Mouse (Mus musculus): ENCODE data around the gene Snn.
A peak's percentile ranks its signal among the peaks of the same experiment; 100 is the strongest.
"Not testable (repeated sequence)": the region's sequence is repeated elsewhere in the genome, so short reads cannot be mapped to it uniquely, and the experiment has no call there.

The Snn gene

DNA sequence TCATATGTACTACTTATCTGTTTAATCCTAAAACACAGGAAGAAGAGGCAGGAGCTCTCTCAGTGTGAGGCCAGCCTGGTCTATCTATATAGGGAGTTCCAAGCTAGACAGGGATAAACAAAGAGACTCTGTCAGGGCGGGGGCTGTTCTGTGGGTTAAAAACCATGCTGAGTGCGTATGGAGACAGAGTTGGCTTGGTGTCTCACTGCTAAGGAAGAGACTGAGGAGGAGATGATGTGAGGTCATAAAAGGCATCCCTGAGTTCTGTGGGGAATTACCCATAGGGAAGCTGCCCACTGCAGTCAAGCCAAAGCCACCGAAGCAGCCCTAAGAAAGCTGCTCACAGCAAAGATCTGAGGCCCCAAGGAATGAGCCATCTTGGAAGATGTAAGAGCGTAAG lies at the start of gene Snn:
Gene Snn, plus strand, starts transcription at position 301 of the 400 bp plus-strand sequence.
- DNase-seq (ENCODE audit: low spot score) = no peak

DNA sequence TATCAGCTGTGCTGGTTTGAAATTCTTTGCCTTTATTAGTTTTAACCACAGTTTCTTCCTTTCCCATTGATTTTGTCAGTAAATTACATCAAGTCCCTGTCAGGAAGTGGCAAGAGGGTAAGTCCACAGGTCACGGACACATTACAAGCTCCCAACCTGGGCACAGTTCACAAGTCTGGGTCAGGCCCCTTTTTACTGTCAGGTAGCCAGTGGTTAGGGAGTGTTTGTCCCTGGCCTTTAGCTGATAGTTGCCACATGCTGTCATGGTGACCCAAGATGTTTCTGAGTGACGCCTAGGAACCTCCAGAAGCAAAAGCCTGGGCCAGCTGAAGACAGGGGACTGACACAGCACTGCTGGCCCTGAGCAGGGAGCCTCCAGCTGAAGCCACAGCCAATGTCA lies 49.5 kb upstream of the Snn start:
- DNase-seq (ENCODE audit: low spot score) = no peak

DNA sequence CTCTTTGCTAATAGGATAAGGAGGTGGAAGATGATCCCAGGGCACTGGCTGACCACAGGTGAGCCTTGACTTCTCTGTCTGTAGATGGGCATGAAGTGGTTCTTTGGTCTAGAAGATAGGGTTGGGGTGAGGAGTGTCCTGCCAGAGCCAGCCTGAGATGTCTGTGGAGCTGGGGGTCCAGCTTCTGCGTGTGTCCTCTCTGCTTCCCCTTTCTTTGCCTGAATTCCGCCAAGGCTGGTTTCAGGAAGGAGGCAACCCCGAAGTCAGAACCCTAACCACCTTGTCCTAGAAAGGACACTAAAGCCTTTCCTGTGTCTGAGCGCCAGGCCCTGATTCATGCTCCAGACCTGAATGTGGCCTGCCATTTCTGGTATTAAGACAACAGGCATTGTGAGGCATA lies 48.8 kb upstream of the Snn start:
- DNase-seq (ENCODE audit: low spot score) = no peak

DNA sequence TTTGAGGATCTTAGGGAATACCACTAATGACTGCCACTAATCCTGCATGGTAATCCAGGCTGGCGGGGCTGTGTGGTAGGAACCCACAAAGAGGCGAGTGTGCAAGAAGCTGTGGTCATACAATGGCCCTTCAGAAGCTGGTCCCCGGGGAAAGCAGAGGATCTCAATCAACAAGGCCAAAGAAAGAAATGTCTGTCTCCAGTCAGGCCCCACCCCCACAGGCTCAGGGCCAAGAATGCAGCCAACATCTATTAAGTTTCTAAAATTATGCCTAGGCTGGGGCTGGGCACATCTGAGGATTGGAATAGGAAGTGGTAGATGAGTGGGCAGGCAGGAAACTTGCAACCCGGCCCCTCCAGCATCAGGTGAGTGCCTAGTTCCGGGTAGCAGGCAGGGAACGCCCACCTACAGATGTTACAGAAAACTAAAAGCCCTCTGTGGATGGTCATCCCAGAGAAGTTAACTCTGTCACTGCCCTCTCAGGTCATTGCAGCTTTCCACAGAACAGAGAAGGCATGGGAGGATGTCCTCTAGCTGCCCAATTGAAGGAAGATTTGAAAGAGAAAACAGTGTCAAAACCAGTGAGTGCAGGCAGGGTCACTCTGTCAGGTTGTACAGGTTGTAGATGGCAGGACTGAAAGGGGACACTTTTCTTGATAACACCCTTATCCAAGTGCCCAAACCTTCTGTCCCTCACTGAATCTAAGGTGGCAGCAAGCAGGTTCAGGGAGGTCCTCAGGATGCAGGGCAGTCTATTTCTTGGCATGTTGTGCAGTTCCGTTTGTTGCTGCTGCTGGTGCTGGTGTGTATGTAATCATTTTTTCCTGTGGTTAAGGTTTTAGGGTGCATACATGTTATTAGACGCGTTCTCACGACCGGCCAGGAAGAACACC lies 47.9 kb upstream of the Snn start:
- peak; percentile 29 for DNase-seq (ENCODE audit: low spot score)

DNA sequence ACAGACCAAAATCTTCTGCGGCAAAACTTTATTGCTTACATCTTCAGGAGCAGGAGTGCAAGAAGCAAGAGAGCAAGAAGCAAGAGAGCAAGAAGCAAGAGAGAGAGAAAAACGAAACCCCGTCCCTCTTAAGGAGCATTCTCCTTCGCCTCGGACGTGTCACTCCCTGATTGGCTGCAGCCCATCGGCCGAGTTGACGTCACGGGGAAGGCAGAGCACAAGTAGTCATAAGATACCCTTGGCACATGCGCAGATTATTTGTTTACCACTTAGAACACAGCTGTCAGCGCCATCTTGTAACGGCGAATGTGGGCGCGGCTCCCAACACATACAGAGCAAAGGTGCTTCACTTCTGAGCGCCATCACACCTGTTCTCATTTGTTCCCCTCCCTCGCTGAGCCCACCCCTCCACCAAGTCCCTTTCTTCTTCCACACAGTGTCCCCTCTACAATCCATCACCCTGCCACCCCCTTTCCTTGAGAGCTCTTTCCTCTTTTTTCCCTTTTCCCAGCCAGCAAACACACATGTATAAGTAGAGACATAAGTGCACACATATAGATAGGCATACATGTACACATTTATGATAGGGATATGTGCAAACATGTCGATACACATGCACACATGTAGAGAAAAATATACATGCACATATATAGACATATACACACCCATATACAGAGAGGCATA lies 47.1 kb upstream of the Snn start:
- not testable (repeated sequence) for DNase-seq (ENCODE audit: low spot score)

DNA sequence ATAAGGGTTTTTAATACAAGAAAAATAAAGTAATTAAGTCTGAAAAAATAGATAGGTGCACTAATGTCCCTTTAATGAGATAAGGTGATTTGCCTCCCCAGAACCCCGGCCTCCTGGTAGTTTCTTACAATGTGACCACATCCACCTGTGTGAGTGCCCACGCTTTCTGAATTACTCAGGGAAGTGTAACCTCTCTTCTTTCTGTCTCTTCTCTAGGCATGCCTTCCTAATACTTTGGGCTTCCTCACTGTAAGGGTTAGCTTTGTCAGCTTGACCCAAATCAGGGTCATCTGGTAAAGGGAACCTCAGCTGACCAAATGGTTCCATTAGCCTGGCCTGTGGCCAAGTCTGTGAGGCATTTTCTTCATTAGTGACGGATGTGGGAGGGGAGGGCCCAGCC lies 46.3 kb upstream of the Snn start:
- DNase-seq (ENCODE audit: low spot score) = no peak

DNA sequence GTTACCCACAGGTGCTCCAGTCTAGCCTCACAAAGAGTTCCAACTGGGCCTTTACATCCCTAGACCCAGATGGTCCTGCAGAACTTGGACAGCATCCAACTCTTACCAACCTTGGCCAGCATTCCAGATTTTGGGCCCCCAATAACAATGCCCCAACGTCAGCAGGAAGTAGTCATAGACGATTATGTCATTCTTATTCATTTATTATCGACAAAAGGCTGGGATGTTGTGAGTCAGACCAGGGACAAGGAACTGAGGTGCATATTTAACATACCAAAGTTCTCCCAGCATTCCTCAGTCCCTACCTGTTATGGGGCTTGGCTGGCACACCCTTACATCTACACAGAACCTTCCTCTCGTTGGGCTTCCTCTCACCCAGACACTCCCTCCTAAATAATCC lies 44.4 kb upstream of the Snn start:
- DNase-seq (ENCODE audit: low spot score) = no peak

DNA sequence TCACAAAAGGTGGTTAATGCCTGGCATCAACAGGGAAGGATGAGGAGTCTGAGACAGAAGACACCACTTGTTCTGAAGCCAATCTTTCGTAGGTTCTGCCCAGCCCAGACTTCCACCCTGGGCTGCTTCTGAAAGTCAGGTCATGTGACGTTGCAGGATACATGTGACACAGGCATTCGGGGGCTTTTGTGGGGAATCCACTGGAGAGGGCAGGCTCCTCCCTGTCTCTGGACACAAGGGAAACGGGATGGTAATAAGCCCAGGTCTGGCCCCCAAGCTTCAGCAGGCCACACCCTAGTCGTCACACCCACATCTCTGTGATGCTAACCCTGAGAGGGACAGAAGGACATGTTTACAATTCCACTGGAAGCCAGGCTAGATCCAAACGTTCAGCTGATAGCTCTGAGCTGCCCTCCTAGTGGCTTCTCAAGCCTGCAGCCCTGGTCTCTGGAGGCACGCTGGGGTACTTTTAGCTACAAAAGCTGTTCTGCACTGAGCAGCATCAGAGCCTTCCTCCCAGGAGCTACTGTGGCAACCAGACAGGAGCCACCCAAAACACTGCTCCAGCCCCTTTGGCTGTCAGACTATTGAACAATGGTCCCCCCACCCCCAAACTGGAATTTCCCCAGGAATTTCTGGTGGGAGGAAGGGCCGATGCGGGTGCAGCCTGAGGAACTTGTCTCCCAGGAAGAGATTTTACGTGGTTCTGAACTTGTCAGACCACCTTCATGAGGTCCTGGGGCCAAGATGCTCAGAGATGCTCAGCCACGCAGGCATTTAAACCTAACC lies 42.7 kb upstream of the Snn start:
- DNase-seq (ENCODE audit: low spot score) = no peak

DNA sequence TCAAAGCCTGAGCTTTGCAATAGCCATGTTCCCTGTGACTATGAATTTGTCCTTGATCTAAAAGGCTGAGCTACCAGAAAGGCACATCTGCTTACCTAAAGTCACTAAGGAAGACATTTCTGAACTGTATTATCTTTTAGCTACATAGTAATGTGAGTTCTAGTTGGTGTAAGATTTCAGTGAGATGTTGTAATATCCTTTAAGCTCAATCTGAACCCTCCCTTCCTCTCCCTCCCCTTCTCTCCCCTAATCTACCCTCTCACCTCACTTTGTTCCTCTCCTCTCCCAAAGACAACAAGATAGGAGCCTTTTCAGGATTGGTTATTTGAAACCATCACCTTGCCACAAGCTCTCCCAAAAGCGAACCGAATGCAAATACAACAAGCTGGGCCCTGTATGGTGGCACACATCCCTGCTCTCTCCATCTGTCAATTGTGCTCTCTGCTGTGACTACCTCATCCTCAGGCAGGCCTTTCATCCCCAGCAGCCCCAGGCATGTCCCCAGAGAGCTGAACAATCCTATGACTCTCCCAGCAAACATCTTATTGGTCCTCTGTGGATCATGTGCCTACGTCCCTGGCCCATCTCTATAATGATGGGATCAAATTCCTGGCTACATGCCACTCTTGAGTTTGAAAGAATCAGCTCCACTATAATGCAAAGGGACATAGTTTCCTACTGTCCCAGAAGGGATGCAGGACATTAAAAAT lies 39.2 kb upstream of the Snn start:
- DNase-seq (ENCODE audit: low spot score) = peak; percentile 34

DNA sequence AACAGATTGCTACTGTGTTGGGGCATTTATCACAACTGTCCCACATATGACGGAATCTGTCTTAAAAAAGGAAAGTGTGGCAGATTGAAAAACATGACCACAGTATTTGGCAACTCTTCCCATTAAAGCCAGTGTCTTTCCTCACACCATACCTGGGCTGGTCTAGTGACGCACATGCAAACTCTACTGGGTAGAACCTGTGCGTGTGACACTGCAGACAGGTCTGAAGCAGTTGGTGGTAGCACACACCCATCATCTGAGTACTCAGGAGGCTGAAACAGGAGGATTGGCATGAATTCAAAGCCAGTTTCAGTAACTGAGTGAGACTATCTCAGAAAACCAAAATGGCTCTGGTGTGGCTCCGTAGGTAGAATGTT lies 38.6 kb upstream of the Snn start:
- no peak for DNase-seq (ENCODE audit: low spot score)

DNA sequence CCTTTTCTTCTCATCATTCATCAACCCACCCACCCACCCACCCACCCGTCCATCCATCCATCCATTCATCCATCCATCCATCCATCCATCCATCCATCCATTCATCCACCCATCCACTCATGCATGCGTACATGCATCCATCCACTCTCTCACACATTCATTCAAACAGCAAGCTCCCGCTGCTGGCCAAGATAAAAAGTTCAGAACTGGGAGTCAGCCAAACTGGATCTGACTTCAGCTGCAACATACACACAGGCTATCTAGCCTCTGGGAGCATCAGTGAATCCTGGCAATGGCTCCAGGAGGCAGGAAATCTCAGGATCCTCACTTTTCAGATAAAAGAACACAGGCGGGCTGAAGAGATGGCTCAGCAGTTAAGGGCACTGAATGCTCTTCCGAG lies 37.1 kb upstream of the Snn start:
- no peak for DNase-seq (ENCODE audit: low spot score)

DNA sequence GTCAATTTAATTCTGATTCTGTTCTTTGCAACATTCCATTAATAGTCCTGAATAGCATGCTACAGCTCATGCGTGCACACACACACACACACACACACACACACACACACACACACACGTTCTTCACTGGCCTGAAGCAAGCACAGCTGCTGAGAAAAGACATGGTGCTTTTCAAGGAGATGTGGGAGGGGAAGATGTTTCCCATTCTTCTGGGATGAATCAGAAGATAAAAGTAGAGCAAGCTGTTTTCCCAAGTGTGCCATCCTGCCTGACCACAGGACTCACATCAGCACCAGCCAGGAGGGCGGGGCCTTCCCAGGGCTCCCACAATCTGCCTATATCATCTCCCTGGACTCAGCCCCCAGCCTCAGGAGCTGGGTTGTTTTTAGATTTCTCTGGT lies 35.9 kb upstream of the Snn start:
- no peak for DNase-seq (ENCODE audit: low spot score)

DNA sequence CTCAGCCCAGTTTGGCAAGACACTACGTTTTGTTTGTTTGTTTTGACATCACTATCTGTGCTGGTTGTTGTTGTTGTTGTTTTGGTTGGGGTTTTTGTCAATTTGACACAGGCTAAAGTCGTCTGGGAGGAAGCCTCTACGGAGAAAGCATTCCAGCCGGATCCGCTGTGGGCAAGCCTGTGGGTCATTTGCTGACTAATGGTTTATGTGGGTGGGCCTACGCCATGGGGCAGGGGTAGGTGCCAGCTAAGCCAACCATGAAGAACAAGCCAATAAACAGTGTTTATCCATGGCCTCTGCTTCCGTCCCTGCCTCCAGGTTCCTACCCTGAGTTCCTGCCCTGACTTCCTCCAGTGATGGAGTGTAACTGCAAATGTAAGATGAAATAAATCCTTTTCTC lies 32.5 kb upstream of the Snn start:
- no peak for DNase-seq (ENCODE audit: low spot score)

DNA sequence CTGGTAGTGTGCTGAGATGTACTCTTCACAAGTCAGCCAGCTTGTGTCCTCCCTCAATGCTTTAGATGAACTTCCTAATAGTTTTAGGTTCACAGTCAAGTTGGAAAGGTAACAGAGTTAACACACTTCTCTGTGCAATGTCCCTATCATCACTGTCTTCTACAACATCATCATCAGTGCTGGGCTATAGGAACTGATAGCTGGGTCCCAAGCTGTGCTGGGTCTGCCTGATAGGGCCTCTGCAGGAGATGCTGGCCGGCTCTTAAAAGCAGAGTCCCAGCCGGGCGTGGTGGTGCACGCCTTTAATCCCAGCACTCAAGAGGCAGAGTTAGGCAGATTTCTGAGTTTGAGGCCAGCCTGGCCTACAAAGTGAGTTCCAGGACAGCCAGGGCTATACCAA lies 29.9 kb upstream of the Snn start:
- DNase-seq (ENCODE audit: low spot score) = no peak

DNA sequence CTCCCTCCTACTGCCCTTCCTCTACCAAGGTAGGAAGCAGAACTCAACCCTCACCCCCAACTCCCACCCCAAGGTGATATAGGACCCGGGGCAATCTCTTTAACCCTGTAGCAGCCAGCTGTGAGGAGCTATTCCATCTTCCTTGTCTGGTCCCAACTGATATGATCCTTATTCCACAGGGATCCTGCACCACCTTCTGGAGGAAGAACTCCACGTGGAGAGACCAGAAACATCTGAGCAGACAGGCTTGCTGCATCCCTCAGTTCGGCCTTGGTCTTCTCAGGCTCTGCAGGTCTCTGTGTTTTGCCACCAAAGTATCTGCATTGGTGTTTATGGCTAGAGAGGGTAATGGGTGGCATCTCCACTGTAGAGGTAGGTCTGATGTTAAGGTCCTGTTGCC lies 29.4 kb upstream of the Snn start:
- no peak for DNase-seq (ENCODE audit: low spot score)

DNA sequence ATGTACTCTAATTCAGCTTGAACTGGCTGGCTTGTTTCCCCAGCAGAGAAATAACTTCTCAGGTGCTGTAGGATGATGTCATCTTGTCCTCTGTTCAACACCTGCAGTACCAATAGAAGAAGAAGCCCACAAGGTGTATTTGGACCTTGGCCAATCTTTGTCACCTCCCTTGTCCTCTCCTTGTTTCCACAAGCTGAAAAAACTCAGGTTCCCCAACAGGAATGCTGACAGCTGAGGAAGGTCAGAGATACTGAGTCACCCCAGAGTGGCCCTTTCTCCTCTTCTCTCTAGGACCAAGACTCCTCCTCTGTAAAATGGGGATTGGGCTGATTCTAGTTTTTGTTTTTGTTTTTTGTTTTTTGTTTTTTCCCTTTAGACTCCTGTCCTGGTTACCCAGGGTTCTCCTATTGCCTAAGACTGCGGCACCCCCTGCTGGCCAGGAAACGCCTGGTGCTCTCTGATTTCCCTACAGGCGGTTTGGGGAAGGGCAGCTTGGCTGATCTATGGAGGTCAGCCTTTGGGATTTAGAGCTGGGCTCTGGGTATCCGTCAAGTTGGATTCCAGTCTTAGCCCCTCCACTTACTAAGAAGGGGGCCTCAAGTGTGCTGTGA lies 26.4 kb upstream of the Snn start:
- peak; percentile 90 for DNase-seq (ENCODE audit: low spot score)

DNA sequence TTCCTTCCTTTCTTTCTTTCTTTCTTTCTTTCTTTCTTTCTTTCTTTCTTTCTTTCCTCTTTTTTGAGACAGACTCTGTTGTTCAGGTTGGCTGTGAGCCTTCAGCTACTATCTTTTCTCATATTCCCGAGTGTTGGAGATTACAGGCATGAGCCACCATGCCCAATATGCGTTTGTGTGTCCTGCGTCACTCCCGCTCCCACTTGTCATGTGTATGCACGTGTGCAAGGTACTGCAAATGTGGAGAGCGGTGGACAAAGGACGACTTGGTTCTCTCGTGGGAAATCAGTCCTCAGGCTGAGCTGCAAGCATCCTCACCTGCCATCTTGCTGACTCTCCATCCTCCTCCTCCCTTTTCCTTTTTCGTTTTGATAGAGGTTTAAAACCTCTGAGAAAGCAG lies 25.5 kb upstream of the Snn start:
- no peak for DNase-seq (ENCODE audit: low spot score)

DNA sequence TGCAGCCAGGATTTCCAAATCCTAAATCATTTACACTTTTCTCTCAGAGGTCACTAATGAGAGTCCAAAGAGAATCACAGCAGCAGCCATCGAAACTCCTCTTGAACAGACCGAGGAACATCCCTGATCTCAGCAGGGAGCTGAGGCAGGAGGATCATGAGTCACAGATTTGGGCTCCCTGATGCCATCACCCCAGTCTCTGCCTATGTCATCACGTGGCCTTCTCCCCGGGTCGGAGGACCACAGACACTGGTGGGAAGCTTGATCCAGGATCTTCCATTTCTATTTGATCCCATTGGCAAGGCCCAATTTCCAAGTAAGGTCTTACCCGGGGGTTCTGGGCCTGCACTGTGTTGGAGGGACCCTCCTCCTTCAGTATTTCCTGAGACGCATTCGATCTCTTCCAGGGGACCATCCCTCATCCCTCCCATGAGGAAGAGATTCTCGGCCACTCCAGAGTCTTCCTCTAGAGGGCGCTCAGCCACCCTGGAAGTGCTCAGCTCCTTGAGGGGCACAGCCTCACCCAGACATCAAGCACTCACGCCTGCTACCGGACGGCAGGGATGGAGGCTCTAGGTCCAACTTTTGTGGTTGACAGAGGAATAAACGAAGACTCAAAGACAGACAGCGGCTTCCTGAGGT lies 24.8 kb upstream of the Snn start:
- DNase-seq (ENCODE audit: low spot score) = peak; percentile 88

DNA sequence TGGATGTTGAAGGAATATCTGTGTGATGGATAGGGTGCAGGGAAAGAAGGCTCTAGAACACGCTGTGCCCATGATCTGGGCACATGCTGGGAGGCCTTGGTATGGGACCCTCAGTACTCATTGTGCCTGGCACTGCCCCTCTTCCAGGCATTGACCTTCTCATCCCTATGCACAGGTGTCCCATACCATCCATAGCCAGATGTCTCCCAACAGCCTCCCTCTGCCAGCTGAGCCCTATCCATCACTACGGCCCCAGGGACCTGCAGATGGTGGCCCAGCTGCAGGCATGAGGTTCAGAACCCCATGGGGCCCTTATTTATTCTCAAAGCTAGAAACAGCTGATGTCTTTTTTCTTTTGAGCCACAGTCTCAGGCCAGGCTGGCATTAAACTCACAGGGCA lies 20.1 kb upstream of the Snn start:
- DNase-seq (ENCODE audit: low spot score) = no peak

DNA sequence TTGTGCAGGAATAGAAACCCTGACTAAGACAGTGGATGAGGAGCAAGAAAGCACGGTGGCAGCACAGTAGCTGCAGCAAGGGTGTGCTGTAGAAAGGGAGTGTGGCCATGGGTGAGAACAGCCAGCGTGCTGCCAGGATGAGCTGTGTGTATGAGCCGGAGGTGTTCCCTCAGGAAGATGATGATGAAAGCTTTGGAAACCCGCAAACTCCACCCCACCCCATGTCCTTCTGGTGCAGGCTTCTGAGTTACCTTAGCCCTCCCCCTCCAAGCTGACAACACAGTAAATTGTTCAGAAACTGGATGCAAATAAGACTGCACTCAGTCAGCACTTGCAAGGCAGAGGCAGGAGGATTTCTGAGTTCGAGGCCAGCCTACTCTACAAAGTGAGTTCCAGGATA lies 17.5 kb upstream of the Snn start:
- DNase-seq (ENCODE audit: low spot score) = no peak

DNA sequence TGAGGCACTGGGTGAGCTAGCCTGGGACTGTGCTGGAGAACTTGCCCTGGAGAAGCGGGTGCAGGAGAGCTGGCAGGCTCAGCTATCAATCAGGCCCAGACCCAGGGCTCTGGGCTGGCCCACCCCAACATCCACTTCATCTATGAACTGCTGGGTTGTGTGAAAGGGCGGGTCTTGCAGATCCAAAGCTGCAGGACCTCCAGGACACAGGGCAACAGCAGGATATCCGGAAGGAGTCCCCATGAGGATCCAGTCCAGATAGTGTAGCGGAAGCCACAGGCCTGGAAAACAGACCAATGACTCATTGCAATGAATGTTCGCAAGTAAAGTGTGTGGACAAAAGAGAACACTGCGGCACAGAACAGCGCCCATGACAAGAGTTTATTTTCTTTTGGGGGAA lies 14.3 kb upstream of the Snn start:
- DNase-seq (ENCODE audit: low spot score) = no peak

Measured in embryo, embryonic 10 days (tissue).